Mouse (Mus musculus) urinary bladder, postnatal 10 days (tissue): ENCODE data around the gene Hat1.

Experiments used
- DNase-seq: peaks from one replicate; pipeline ENCODE4 v3.0.0; 2022; ENCODE audit warnings: low spot score

The Hat1 gene

DNA sequence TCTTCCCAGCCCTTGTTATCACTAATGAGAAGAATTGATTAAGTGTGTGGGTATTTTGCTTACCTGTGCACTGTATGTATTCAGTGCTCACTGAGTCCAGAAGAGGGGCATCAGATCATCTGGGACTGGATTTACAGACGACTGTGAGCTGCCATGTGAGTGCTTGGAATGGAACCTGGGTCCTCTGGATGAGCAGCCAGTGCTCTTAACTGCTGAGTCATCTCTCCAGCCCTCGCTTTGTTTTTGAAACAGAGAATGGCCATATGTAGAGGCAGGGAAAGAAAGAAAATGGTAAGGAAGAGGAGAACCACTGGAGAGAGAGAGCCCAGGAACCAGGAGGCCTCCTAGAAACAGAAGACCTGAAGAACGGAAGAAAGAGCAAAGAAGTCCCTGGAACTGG is 73.8 kb downstream of the Hat1 start:
- no peak for DNase-seq

DNA sequence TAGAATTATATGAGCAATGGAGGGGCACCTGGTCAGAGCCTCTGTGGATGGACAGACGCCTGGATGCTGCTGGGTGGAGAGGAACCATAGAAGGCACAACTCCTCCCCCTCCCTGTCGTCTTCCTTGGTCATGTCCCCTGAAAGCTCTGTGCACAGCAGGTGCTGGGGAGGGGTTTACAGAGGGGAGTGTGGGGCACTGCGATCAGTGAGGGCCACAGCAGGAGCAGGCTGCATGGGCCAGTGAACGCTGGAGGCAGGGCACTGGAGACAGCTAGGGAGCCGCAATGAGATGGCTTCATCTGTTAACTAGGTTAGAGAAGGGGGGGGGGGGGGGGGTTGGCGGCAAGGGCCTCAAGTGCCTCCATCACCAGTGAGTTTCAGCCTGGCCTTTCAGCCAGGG is 77.3 kb downstream of the Hat1 start:
- DNase-seq: no peak

DNA sequence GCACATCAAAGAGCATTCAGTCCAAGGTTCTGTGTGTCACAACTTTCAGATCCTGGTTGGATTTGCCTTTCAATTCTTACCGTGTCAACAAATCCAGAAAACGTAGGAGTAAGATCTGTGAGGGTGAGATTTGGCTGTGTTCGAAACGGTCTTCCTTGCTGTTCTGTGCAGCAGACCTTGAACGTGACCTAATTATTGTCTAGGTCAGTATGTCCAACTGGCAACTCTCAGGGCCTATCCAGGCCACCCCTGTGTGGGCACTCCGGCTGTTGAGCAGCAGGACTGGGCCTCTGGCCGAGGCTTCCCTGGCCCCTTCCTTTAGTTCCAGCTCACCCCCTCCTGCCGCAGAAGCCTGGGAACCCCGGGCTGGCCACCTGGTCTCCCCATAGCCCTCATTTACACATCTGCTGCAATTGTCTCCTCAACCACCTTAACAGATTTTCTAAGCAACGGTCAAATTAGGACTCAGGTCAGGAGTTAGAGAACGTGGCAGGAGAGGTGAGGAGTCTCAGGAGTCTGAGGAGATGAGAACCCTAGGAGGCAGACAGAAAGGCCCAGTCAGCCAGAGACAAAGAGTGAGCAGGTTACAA is 78.2 kb downstream of the Hat1 start:
- DNase-seq: no peak

DNA sequence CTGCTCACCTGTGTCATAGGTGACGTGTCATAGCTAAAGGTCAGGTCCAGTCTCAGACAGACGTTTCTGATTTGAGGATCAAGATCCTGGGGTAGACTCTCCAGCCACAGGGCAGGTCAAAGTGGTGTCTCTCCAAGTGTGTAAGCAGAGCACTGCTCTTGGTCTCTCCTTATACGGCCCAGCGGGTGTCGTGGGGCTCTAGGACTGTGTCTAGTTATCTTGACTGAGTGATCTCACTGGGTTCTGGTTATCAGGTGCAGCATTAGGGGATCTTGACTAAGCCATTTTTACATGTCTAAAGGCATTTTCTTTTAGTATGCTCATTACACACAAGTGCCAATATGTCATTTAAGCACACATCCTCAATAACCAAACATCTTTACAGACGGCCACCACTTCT is 82.3 kb downstream of the Hat1 start:
- DNase-seq: no peak

DNA sequence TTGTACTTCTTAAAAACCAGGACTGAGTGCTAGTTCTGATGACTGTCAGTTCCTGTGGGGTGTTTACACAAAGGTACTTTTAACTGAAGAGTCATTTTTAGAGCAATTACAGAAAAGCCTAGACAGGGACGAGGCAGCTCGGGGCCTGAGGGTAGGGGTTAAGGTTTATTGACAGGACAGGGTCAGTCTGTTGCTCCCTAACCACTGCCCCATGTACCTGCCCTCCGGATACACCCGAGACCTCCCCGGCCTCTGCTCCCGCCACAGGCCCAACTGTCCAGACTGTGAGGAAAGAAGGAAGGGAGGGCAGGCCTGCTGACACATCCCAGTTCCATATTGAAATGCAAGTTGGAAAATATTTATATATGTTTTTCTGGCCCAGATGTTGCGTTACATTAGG is 85.1 kb downstream of the Hat1 start:
- no peak for DNase-seq

DNA sequence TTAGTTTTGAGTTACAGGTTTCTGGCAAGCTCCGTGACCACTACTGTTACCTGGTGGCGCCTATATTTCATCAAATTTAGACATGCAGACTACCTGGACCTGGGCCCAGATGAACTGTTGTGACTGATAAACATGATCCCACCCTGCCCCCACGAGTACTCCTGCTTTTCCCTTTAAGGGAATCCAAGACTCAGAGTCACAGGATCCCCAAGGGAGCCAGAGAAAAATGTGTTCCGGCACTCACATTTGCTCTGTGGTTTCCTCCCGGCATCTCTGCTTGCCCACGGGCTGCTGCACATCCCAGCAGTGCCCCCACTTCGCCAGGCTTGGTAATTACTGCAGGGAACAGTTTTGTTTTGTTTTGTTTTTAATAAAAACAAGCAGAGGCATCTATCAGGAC is 85.6 kb downstream of the Hat1 start:
- DNase-seq: no peak

DNA sequence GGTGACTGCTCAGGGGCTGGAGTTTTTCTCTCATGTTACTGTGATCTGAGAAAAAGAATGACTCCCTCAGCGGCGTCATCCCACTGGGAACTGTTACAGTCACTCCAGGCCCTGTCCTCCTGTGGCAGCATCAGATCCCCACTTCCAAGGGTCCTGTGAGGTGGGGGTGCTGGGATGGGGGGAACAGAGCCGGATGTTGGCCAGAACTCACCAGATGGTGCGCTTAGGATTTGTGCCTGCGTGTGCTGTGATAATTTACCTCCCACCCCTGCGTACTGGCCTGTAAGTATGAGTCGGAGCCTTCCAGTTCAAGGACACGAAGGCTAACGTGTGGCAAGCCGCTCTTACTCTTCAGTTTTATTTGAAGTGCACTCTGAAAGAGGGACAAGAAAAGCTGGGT is 86.6 kb downstream of the Hat1 start:
- DNase-seq: no peak

DNA sequence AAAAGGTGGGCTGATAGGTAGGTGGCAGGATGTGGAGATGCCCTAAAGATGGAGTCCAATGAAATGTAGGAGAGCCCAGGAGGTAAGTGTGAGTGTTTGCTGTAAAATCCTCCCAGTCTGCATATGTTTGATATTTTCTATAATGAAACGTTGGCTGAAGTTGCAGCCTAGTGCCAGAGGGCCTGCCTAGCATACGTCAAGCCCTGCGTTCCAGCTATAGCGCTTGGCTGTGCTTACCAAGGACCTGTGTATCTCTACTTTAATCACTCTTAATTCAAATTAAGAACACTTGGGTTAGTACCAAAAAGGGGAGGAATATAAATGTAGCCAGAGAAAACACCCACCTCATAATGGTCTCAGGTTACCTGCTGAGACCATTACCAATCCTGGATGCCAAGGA is 87.0 kb downstream of the Hat1 start:
- DNase-seq: no peak

DNA sequence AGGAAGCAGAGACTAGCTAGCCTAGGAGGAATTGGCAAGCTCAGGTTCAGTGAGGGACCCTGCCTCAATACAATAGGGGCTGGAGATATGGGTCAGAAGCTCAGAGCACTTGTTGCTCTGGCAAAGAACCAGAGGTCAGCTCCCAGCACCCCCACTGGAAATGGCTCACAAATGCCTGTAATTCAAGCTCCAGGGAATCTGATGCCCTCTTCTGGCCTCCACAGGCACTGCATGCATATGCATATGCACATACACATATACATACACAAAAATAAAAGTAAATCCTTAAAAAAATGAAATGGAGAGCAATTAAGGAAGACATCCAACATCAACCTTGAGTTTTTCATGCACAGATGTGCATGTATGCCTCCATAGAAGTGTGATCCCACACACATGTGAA is 89.0 kb downstream of the Hat1 start:
- no peak for DNase-seq

DNA sequence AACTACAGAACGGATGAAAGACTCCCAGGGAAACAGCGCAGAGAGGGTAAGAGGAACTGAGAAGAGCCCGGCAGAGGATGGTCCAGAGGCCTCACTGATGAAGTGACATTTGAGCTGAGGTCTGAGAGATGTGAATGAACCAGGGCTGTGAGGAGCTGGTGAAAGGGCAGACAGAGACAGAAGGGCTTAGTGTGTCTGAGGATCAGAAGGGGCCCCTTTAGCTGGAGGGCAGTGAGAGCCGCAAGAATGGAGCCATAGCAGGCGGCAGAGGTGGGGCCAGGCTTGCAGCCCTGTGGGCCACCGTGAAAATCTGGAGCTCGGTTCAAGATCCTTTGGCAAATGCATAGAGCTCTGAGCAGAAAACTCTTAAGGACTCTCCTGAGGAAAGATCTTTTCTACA is 91.2 kb downstream of the Hat1 start:
- DNase-seq: no peak

DNA sequence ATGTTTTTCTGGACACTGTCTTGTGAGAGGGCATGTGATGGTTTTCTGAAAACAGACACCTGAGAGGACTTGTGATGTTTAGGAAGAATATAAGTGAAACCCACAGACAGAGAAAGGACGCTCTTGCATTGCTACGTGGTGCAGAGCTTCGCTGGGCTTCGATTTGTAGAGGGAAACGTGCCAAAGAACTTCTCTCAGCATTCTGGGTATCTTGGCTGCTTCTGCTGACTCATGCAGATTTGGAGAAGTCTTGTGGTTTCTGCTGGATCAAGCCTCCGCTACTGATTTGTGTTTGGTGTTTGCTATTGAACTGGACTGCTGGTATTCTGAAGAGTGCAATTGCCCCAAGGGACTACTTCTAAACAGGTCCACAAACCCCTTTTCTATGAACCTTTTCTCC is 93.1 kb downstream of the Hat1 start:
- no peak for DNase-seq

DNA sequence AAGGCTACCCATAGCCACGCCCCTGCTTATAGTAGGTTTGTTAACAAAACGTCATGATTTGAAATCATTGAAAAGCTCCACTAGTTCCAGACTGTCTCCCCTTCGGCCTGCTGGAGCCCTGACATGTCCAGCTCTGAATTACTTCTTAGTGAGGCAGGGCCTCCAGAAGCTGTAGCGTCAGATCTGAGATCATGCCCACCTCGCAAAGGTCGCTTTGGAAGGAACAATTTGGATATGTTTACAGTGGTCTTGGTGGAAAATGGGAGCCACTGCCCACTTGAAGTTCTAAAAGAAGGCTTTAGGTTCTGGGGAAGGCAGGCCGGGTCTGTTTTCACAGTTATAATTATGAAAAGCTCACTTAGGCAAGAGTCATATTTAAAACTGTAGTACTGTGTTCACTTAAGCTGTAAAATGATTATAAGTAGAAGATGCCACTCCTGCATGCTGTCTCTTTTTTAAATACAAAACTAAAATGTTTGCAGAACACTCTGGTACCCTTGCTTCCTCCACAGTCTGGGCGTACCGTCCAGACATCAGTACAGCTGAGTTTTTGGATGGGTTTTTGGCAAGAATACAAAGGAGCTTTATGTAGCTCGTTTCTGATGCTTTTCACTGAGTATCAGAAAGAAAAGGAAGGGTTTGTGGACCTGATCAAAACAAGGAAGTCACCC is 94.4 kb downstream of the Hat1 start:
- no peak for DNase-seq

DNA sequence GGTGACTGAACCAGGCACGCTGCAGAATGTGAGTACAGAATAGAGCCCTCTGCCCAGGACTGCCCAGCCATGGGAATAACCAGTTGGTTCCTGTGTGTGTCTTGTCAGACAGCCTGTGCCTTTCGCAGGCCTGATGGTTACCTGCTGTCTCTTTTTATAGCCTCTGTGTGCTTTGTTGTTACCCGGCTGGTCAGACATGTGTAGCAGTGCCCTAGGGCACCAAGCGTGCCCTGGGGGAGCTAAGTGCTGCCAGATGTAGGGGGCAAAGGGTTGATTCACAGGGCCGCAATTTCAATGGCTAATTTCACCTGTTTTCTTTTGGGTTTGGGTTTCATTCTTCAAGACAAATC is 94.9 kb downstream of the Hat1 start:
- DNase-seq: no peak
